Mouse (Mus musculus) olfactory bulb, adult 2 months (tissue): Measurements from ENCODE around the gene Tnip1. TPM values are rescaled to one million over a fixed set of nuclear protein-coding genes. Genes with fewer than 3 reads are reported as not detected.

Experiments used
- H3K27ac ChIP-seq: fragments of 200-500 bp; 2 replicates; pipeline ENCODE4 v1.5.1; 2012; ENCODE audit warnings: low read depth, low read length; ENCODE audit not compliant: insufficient read depth
- H3K4me1 ChIP-seq: fragments of 200-500 bp; 2 replicates; pipeline ENCODE4 v1.6.1; 2012; ENCODE audit warnings: low read length; ENCODE audit not compliant: control insufficient read depth, insufficient read depth
- H3K4me3 ChIP-seq: fragments of 200-500 bp; 2 replicates; pipeline ENCODE4 v1.5.1; 2012; ENCODE audit warnings: mild to moderate bottlenecking, low read depth, low read length, moderate library complexity; ENCODE audit not compliant: insufficient read depth
- CTCF ChIP-seq: fragments of 200-500 bp; IDR thresholded peaks from 2 replicates; pipeline ENCODE4 v1.5.1; 2012; ENCODE audit warnings: low read depth, mild to moderate bottlenecking, low read length, moderate library complexity; ENCODE audit not compliant: insufficient read depth
- POLR2A ChIP-seq: fragments of 200-500 bp; IDR thresholded peaks from 2 replicates; pipeline ENCODE4 v1.6.1; 2012; ENCODE audit warnings: mild to moderate bottlenecking, low read depth, low read length, moderate library complexity; ENCODE audit not compliant: insufficient read depth
- WGBS: fragments of 180-500 bp; shearing (Covaris S2); methylation state at CpG from one replicate; pipeline ENCODE4 v1.1.7; 2018; 5-methylcytosine and 5-hydroxymethylcytosine counted together
- polyA plus RNA-seq: library from polyadenylated mRNA; stranded (reverse); fragments of >200 nt; gene quantifications from 2 replicates; pipeline ENCODE4 v1.2.4, GENCODE M21; 2012; ENCODE audit warnings: low replicate concordance; ENCODE audit not compliant: missing spikeins, insufficient read depth, insufficient read length

The Tnip1 gene
- polyA plus RNA-seq, 1 experiment: 110 TPM

DNA sequence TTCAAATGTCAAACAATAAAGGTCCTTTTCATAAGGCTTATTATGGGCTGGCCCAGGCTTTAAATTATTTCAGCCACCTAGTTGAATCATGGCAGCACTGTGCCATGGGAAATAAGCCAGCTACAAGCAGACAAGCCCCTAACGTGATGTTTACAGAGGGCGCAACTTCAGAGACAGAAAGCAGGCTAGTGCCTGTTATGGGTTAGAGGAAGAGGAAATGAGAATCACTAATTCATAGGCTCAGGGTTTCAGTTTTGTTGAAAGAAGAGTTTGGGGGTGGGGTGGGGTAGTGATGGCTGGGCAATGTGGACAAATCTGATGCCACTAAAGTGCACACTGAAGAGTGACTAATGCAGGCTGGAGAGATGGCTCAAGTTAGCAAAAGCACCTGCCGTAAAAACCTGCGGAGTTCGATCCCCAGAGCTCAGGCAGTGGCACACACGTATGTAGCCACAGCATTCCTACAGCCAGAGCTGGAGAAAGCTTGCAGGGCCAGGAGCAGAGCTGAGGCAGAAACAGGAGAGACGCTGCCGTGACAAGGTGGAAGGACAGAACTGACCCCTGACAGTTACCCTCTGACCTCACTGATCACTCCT, 26.1 kb upstream of the Tnip1 start:
- no peak overlapping the region for H3K27ac ChIP-seq

DNA sequence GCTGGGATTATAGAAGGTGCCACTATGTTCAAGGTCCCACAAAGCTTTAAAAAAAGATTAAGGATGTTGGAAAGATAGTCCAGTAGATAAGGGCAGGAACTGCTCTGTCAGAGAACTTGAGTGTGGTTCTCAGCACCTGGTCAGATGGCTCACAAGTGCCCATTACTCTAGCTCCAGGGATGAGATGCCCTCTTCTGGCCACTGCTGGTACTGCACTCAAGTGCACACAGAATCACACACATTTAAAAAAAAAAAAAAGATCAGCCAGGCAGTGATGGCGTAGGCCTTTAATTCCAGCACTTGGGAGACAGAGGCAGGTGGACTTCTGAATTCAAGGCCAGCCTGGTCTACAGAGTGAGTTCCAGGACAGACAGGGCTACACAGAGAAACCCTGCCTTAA, 25.3 kb upstream of the Tnip1 start:
- 96% methylated on average over 1 of the region's 1 CpGs for WGBS
- TF ChIP-seq POLR2A: no peak
- no peak for TF ChIP-seq CTCF
- H3K27ac ChIP-seq: no peak overlapping the region
- no peak overlapping the region for H3K4me3 ChIP-seq
- H3K4me1 ChIP-seq: no peaks in the 10 kb centered on the region

More for the DNA sequence above, 26.1 kb upstream of the Tnip1 start:
- Histone ChIP-seq H3K4me3 (no peak overlapping the region), H3K4me1 (no peaks in the 10 kb centered on the region)
- 85% methylated on average over 8 of the region's 8 CpGs for WGBS
- TF ChIP-seq POLR2A: no peak
- no peak for TF ChIP-seq CTCF

DNA sequence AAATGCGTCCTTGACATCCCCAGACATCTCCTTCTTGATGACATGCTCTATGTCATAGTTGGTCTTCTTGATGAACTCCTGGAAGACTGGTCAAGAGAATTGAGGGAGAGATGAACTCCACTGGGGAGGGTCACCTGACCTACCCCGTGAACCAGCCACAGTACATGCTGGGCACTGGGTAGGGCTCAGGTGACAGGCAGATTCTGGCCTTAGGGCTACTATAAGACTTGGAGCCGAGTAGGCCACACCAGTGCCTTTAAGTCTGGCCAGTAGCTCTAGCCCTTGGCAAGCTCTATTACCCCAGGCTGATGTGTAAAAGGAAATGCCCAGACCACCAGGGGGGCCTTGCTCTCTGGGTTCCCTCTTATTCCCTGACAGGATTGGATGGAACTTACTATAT, 22.4 kb upstream of the Tnip1 start:
- no peak overlapping the region for H3K27ac ChIP-seq
- WGBS: 68% methylated on average over 3 of the region's 3 CpGs
- TF ChIP-seq CTCF (no peak), POLR2A (no peak)
- no peaks in the 10 kb centered on the region for H3K4me1 ChIP-seq
- H3K4me3 ChIP-seq: no peak overlapping the region

DNA sequence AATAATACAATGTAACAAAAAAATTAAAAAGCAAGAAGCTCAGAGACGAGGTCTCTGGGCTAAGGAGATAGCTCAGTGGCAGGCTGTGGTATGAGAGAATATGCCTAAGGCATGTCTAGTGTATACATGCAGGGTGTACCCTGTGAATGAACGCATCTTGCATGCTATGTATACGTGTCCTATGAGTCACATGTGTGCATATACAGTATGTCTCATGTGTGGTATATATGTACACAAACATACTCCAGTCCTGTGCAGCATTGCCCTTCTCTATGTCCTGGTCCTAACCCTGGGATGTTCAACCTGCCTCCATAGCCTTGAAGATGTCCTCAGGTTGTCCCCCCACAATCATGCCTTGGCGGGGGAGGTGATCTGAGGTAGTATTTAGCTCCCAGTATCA, 21.9 kb upstream of the Tnip1 start:
- no peak for TF ChIP-seq POLR2A
- TF ChIP-seq CTCF: no peak
- H3K27ac ChIP-seq: no peak overlapping the region
- H3K4me1 ChIP-seq: no peaks in the 10 kb centered on the region
- H3K4me3 ChIP-seq: no peak overlapping the region
- 58% methylated on average over 4 of the region's 4 CpGs for WGBS

DNA sequence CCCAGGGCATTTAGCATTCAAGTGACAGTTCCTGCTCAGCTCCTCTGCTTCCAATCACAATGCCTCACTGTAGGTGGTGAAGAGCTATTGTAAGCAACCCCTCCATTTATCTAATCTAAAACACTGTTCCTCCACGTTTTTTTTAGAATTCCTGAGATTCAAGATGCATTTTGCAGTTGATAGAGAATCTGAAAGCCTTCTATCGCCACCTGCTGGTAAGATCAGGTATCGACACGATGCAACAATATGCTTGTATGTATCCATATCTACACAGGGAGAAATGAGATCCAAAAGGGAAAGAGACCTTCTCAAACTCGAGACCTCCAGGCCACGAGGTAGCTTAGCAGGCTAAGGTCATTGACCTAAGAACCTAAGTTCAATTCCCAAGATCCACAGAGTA, 21.4 kb upstream of the Tnip1 start:
- 2% methylated on average over 6 of the region's 6 CpGs for WGBS
- TF ChIP-seq CTCF (no peak), POLR2A (no peak)
- Histone ChIP-seq H3K4me3 (no peak overlapping the region), H3K4me1 (no peaks in the 10 kb centered on the region), H3K27ac (no peak overlapping the region)

DNA sequence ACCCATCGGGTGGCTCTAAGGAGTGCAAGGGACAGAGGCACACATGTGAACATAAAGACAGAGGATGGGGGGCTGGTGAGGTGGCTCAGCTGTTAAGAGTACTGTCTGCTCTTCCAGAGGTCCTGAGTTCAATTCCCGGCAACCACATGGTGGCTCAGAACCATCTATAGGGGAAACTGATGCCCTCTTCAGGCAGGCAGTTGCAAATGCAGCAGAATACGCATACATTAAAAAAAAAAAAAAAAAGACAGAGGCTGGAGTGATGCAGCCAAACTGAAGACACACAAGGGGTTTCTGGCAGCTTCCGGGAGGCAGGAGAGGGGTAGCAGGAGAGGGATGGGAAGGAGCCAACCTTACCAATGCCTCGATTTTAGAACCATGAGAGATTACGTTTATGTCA, 19.8 kb upstream of the Tnip1 start:
- 92% methylated on average over 6 of the region's 6 CpGs for WGBS
- no peaks in the 10 kb centered on the region for H3K4me1 ChIP-seq
- TF ChIP-seq POLR2A (no peak), CTCF (no peak)
- no peak overlapping the region for H3K4me3 ChIP-seq
- no peak overlapping the region for H3K27ac ChIP-seq

DNA sequence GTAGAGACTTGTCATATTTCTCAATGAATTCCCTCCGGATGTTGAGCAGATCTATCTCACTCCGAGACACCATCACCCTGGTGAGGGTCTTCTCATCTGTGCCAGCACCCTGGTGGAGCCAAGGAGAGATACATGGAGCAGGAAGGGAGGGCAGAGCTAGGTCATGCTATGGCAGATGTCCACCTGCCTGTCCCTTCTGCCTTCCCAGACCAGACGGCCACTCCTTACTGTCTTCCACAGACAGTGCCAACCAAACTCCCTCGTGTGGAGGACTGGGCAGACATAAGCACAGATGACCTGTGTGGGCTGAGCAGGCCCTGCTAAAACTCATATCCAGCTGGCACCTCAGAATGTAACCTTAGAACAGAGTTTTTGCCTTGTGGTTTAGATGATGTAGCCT, 18.9 kb upstream of the Tnip1 start:
- no peak for TF ChIP-seq POLR2A
- no peak for TF ChIP-seq CTCF
- no peaks in the 10 kb centered on the region for H3K4me1 ChIP-seq
- H3K4me3 ChIP-seq: no peak overlapping the region
- 98% methylated on average over 4 of the region's 4 CpGs for WGBS
- H3K27ac ChIP-seq: no peak overlapping the region

DNA sequence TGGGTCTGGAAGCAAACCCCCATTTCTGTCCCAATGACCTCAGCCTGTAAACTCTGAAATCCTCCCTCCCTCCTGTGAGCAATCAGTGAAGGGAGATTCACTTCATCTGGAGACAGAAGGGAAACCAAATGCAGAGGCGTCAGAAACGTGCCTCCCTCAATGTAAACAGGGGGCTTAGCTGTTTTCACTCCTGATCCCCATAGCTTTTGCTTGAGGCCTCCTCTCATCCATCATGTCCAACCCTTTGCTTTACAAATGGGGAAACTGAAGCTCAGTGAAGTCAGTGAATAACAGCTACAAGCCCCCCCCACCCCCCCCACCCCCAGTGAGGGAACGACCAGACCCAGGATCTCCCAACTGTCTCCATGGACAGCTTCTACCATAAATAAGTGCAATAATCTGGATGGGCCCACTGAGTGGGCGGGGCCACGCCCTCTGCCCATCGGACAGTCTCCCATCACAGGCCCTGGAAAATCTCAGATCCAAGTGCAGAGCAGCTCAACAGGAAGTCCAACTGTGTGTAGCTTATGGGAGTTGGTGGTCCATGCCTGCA, 14.7 kb upstream of the Tnip1 start:
- no peak overlapping the region for H3K4me3 ChIP-seq
- TF ChIP-seq CTCF (no peak), POLR2A (no peak)
- WGBS: 68% methylated on average over 6 of the region's 6 CpGs
- H3K4me1 ChIP-seq: peaks cover 7% of the 10 kb centered on the region
- H3K27ac ChIP-seq: no peak overlapping the region

DNA sequence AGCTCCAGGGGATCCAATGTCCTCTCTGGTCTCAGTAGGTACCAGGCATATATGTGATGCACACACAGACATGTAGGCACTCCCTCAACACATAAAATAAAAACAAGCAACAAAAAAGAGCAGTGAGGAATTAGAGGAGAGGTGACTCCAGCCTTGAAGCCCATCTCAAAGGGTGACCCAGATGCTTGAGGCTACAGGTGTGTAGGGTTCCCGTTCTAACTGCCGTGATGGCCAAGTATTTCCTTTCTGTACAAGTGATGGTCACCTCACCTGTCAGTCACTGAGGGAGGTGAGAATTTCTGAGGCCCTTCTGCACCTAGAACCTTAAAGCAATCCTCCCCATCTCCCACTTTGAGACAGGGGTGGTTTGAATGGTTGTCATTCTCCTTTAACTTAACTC, 13.6 kb upstream of the Tnip1 start:
- Histone ChIP-seq H3K4me1 (peaks cover 7% of the 10 kb centered on the region), H3K4me3 (no peak overlapping the region), H3K27ac (no peak overlapping the region)
- TF ChIP-seq POLR2A (no peak), CTCF (no peak)
- WGBS: 85% methylated on average over 2 of the region's 2 CpGs

DNA sequence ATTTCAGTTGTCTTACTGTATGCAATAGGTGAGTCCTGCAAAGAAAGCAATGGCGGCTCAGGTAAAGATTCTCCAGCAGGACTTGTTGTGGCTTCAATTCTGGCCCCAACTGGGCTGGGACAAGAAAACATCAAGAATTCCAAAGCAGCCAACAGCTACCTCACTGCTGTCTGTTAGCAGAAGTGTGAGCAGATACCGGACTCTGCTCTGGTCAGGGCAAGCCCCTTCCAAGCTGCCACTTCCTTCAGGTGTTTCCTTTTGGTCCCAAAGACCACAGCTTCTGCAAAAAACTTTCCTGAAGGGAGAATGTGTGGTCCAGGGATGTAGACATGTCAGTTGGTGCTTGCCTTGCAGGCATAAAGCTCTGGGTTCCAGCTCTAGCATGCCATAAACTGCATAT, 13.0 kb upstream of the Tnip1 start:
- TF ChIP-seq CTCF: no peak
- no peak for TF ChIP-seq POLR2A
- Histone ChIP-seq H3K4me3 (no peak overlapping the region), H3K4me1 (peaks cover 7% of the 10 kb centered on the region), H3K27ac (no peak overlapping the region)
- 92% methylated on average over 2 of the region's 2 CpGs for WGBS
